Mouse (Mus musculus): ENCODE results near the gene Rnaseh2b.

The Rnaseh2b gene

GRCm38 (mm10) chr14:62342643-62343144, 50.3 kb downstream of the Rnaseh2b start:
- ChIA-PET CTCF (interaction anchor here in 1 of 4 experiments (0.5 kb wide), 1 partner anchor 21 kb away, joined by 3 read pairs; no protein-coding TSS in a partner anchor), POLR2A (interaction anchor here (0.5 to 18.2 kb wide), 17 partner anchors 2 to 1949 kb away, joined by 3 to 283 read pairs (median 5); partner anchors contain the start of gene Trim13 (in 1 of the 4))

- CTCF ChIA-PET = interaction anchor here in 1 of 4 experiments (0.7 kb wide), 1 partner anchor 32 kb away, joined by 3 read pairs; no protein-coding TSS in a partner anchor
Observed at GRCm38 (mm10) chr14:62346570-62346969, 54.2 kb downstream of the Rnaseh2b start.

DNA sequence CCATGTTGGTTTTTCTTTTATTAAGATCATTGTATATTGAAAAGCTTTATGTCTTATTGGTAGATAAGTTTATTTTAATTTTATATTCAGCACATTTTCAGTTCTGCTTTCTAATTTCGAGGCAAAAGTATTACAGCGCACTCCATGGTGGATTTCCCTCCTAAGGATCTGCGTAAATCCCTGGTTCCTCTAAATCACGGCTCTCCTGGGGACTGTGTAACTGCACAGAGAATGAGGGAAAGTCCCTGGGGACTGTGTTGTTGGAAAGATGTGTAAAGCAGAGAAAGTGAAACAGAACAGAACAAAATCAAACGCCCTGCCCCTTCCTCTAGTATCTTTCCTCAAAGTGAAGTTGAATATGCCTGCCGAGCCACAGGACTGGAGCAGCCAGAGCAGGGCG, 54.7 kb downstream of the Rnaseh2b start:
- ChIA-PET POLR2A (interaction anchor here in 3 of 4 experiments (0.9 to 15.1 kb wide), 5 partner anchors 9 to 13 kb away, joined by 3 to 283 read pairs (median 8); no protein-coding TSS in a partner anchor), CTCF (no interaction called here)

More at GRCm38 (mm10) chr14:62346570-62346969, 54.2 kb downstream of the Rnaseh2b start:
- POLR2A ChIA-PET = interaction anchor here in 3 of 4 experiments (0.9 to 15.1 kb wide), 5 partner anchors 9 to 13 kb away, joined by 3 to 283 read pairs (median 8); no protein-coding TSS in a partner anchor

GRCm38 (mm10) chr14:62349786-62350185, 57.4 kb downstream of the Rnaseh2b start:
- ChIA-PET POLR2A (interaction anchor here in 3 of 4 experiments (0.6 to 15.1 kb wide), 17 partner anchors 11 to 1343 kb away, joined by 3 to 283 read pairs (median 4); partner anchors contain the start of genes Dleu7 (in 2 of the 3), Ints6 (in 1 of the 3), Rnaseh2b (in 1 of the 3) and Trim13 (in 1 of the 3)), CTCF (interaction anchor here (0.6 to 1.9 kb wide), 5 partner anchors 9 to 650 kb away, joined by 3 to 12 read pairs (median 6); no protein-coding TSS in a partner anchor)

DNA sequence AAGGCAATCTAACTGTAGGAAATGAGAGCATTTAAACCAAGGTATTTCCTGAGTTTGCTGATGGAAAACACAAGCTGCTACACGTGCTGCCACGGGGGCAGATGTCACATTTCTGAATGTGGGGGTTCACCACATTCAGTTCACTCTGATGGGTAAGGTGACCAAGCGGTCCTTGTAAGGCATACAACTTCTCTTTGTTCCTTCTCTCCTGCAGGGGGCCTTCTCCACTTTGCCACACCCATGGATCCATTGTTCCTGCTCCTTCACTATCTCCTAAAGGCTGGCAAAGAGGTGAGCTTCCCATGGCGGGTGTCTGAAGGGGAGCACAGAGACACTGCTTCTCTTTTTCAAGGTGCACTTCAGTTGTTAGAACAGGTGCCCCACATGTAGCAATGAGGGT, 57.8 kb downstream of the Rnaseh2b start:
- POLR2A ChIA-PET = interaction anchor here in 3 of 4 experiments (0.6 to 15.1 kb wide), 19 partner anchors 10 to 1342 kb away, joined by 3 to 283 read pairs (median 4); partner anchors contain the start of genes Dleu7 (in 2 of the 3), Ints6 (in 2 of the 3), Rnaseh2b (in 1 of the 3) and Trim13 (in 1 of the 3)
- CTCF ChIA-PET = interaction anchor here in 3 of 4 experiments (0.9 to 1.9 kb wide), 4 partner anchors 9 to 16 kb away, joined by 3 to 8 read pairs (median 4); no protein-coding TSS in a partner anchor

- ChIA-PET CTCF (interaction anchor here in 2 of 4 experiments (1.0 to 1.9 kb wide), 3 partner anchors 8 to 17 kb away, joined by 3 to 8 read pairs (median 6); no protein-coding TSS in a partner anchor), POLR2A (interaction anchor here in 3 of 4 experiments (0.6 to 15.1 kb wide), 18 partner anchors 9 to 753 kb away, joined by 3 to 283 read pairs (median 4); partner anchors contain the start of genes Dleu7 (in 1 of the 3), Ints6 (in 1 of the 3), Rnaseh2b (in 1 of the 3) and Trim13 (in 1 of the 3))
Observed at GRCm38 (mm10) chr14:62350890-62351289, 58.5 kb downstream of the Rnaseh2b start.

GRCm38 (mm10) chr14:62353372-62353771, 61.0 kb downstream of the Rnaseh2b start:
- CTCF ChIA-PET = interaction anchor here in 2 of 4 experiments (0.6 to 0.8 kb wide), 2 partner anchors 1036 to 1553 kb away, joined by 3 to 4 read pairs; no protein-coding TSS in a partner anchor
- POLR2A ChIA-PET = interaction anchor here in 2 of 4 experiments (1.0 to 8.6 kb wide), 6 partner anchors 9 to 21 kb away, joined by 3 to 164 read pairs (median 4); no protein-coding TSS in a partner anchor

GRCm38 (mm10) chr14:62353793-62354192, 61.4 kb downstream of the Rnaseh2b start:
- POLR2A ChIA-PET = interaction anchor here in 2 of 4 experiments (1.0 to 8.6 kb wide), 6 partner anchors 9 to 22 kb away, joined by 3 to 164 read pairs (median 4); no protein-coding TSS in a partner anchor
- CTCF ChIA-PET = interaction anchor here in 2 of 4 experiments (0.6 to 0.8 kb wide), 2 partner anchors 1037 to 1554 kb away, joined by 3 to 4 read pairs; no protein-coding TSS in a partner anchor

GRCm38 (mm10) chr14:62355201-62355600, 62.8 kb downstream of the Rnaseh2b start:
- POLR2A ChIA-PET = interaction anchor here in 3 of 4 experiments (0.5 to 1.6 kb wide), 8 partner anchors 8 to 965 kb away, joined by 3 to 5 read pairs (median 3); no protein-coding TSS in a partner anchor
- CTCF ChIA-PET = no interaction called here

- POLR2A ChIA-PET = interaction anchor here in 2 of 4 experiments (0.6 to 3.7 kb wide), 4 partner anchors 11 to 159 kb away, joined by 6 to 25 read pairs (median 8); no protein-coding TSS in a partner anchor
Observed at GRCm38 (mm10) chr14:62361263-62361980, 69.0 kb downstream of the Rnaseh2b start.

GRCm38 (mm10) chr14:62363774-62364173, 71.4 kb downstream of the Rnaseh2b start:
- ChIA-PET POLR2A (interaction anchor here in 2 of 4 experiments (0.9 to 1.6 kb wide), 4 partner anchors 8 to 30 kb away, joined by 3 to 5 read pairs (median 3); no protein-coding TSS in a partner anchor), CTCF (no interaction called here)

More at GRCm38 (mm10) chr14:62361263-62361980, 69.0 kb downstream of the Rnaseh2b start:
- CTCF ChIA-PET = no interaction called here

GRCm38 (mm10) chr14:62370819-62371218, 78.4 kb downstream of the Rnaseh2b start:
- POLR2A ChIA-PET = interaction anchor here in 1 of 4 experiments (0.6 kb wide), 1 partner anchor 390 kb away, joined by 7 read pairs; the partner anchor contains the start of gene Ints6
- CTCF ChIA-PET = no interaction called here

DNA sequence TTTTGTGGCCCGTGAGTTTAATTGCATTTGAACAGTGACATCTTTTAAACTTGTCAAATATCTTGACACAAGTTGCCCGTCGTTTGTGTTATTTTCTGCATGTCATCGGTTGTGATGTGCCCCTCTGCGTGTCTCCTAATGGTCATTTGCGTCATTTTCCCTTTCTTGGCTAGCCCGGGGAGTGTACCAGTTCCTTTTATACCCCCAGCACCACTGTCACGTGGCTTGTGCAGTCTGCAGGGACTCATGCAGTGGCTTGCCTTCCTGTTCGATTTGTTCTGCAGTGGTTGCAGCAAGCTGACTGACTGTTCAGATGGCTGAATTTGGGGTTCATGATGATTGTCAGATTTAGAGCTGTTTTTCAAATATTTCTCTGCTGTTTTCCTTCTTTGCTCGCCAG, 81.6 kb downstream of the Rnaseh2b start:
- ChIA-PET CTCF (no interaction called here), POLR2A (no interaction called here)

DNA sequence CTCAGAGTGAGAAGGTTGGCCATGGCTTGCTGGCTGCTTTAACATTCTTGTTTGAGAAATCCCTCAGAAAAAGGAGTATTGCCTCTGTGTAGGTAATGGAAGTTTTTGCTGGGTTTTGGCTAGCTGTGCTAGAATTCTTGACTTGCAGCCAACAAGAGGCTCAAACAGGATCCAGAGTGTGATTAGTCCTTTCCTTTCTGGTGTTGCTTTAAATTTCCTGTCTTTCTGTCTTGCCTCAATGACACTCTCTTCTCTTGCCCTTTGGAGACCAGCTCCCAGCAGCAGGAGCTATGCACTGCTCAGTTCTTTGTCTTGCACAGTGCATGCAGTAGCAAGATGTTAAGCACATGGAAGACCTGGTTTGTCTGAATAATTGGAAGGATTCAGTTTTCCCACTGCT, 83.3 kb downstream of the Rnaseh2b start:
- POLR2A ChIA-PET = interaction anchor here in 1 of 4 experiments (1.1 kb wide), 1 partner anchor 42 kb away, joined by 3 read pairs; no protein-coding TSS in a partner anchor
- CTCF ChIA-PET = interaction anchor here in 1 of 4 experiments (1.0 kb wide), 1 partner anchor 8 kb away, joined by 3 read pairs; no protein-coding TSS in a partner anchor

GRCm38 (mm10) chr14:62376115-62376514, 83.7 kb downstream of the Rnaseh2b start:
- CTCF ChIA-PET = interaction anchor here in 1 of 4 experiments (1.0 kb wide), 1 partner anchor 8 kb away, joined by 3 read pairs; no protein-coding TSS in a partner anchor
- POLR2A ChIA-PET = interaction anchor here in 2 of 4 experiments (0.8 to 1.1 kb wide), 2 partner anchors 25 to 43 kb away, joined by 3 read pairs; no protein-coding TSS in a partner anchor

- ChIA-PET POLR2A (interaction anchor here in 3 of 4 experiments (0.9 to 1.8 kb wide), 7 partner anchors 14 to 47 kb away, joined by 3 to 10 read pairs (median 7); no protein-coding TSS in a partner anchor), CTCF (no interaction called here)
Observed at GRCm38 (mm10) chr14:62379391-62379790, 87.0 kb downstream of the Rnaseh2b start.

DNA sequence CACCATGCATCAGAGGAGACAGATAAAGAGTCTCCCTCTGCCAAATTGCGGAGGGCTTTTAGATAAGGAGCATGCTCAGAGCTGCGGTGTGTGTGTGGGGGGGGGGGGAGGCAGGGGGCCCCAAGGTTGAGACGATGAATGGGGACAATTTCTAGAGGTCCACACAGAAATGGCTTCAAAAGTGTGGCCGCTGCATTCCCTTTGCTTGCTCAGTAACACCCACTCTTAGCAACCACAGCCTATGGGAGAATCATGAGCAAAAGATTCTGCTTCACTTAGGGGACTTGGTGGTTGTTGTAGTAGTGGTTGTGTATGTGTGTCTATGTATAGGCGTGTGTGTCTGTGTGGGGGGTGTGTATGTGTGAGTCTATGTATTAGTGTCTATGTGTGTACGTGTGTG, 88.2 kb downstream of the Rnaseh2b start:
- ChIA-PET CTCF (no interaction called here), POLR2A (interaction anchor here in 3 of 4 experiments (0.5 to 1.8 kb wide), 8 partner anchors 30 to 783 kb away, joined by 3 to 10 read pairs (median 7); partner anchors contain the start of gene Dleu7 (in 1 of the 3))

- ChIA-PET CTCF (no interaction called here), POLR2A (interaction anchor here in 2 of 4 experiments (0.6 to 1.4 kb wide), 2 partner anchors 13 to 702 kb away, joined by 3 read pairs; no protein-coding TSS in a partner anchor)
Observed at GRCm38 (mm10) chr14:62383109-62383508, 90.7 kb downstream of the Rnaseh2b start.
